Mouse (Mus musculus): ENCODE data around the gene Hist1h1b.
"Not testable (repeated sequence)": the region's sequence is repeated elsewhere in the genome, so short reads cannot be mapped to it uniquely, and the experiment has no call there.

Gene Hist1h1b

GRCm38 (mm10) chr13:21779767-21780731, at the start of gene Hist1h1b:
Gene Hist1h1b (minus strand): TSS chr13:21780625.
- in situ Hi-C loops (cut with MboI; ENCODE audit: low sequenced_read_pairs), result loop anchor here (25.0 kb wide), 1 partner anchor 1782 kb away; the partner anchor contains the start of genes Hist1h1d, Hist1h2ad, Hist1h2ae and Hist1h2bf

GRCm38 (mm10) chr13:21828511-21828910, 48.1 kb upstream of the Hist1h1b start:
- in situ Hi-C loops (cut with MboI; ENCODE audit: low sequenced_read_pairs), result no loop called here

GRCm38 (mm10) chr13:21820082-21820890, 39.9 kb upstream of the Hist1h1b start:
- in situ Hi-C loops (cut with MboI; ENCODE audit: low sequenced_read_pairs), result not testable (repeated sequence)

- in situ Hi-C loops (cut with MboI; ENCODE audit: low sequenced_read_pairs), result not testable (repeated sequence)
These were observed 31.7 kb upstream of the Hist1h1b start for GRCm38 (mm10) chr13:21812092-21812491.

GRCm38 (mm10) chr13:21811539-21811938, 31.1 kb upstream of the Hist1h1b start, which contains the start of gene Hist1h4m:
Gene Hist1h4m (plus strand): TSS chr13:21811746.
- in situ Hi-C loops (cut with MboI; ENCODE audit: low sequenced_read_pairs), result not testable (repeated sequence)

- in situ Hi-C loops (cut with MboI; ENCODE audit: low sequenced_read_pairs), result not testable (repeated sequence)
These were observed 30.6 kb upstream of the Hist1h1b start for GRCm38 (mm10) chr13:21811074-21811473.

- in situ Hi-C loops (cut with MboI; ENCODE audit: low sequenced_read_pairs), result not testable (repeated sequence)
These were observed 29.6 kb upstream of the Hist1h1b start, which contains the start of the genes Hist1h2bq and Hist1h2ao for GRCm38 (mm10) chr13:21810073-21810472. Gene Hist1h2bq (minus strand): TSS chr13:21810197. Gene Hist1h2ao (plus strand): TSS chr13:21810465.

- in situ Hi-C loops (cut with MboI; ENCODE audit: low sequenced_read_pairs), result not testable (repeated sequence)
These were observed 22.6 kb upstream of the Hist1h1b start for GRCm38 (mm10) chr13:21803058-21803457.

- in situ Hi-C loops (cut with MboI; ENCODE audit: low sequenced_read_pairs), result loop anchor here (25.0 kb wide), 1 partner anchor 1765 kb away; the partner anchor contains the start of genes Hist1h1d, Hist1h2ad, Hist1h2ae and Hist1h2bf
These were observed 16.7 kb upstream of the Hist1h1b start for GRCm38 (mm10) chr13:21797163-21797562.

GRCm38 (mm10) chr13:21795584-21795983, 15.2 kb upstream of the Hist1h1b start:
- in situ Hi-C loops (cut with MboI; ENCODE audit: low sequenced_read_pairs), result loop anchor here (25.0 kb wide), 1 partner anchor 1767 kb away; the partner anchor contains the start of genes Hist1h1d, Hist1h2ad, Hist1h2ae and Hist1h2bf

- in situ Hi-C loops (cut with MboI; ENCODE audit: low sequenced_read_pairs), result loop anchor here (25.0 kb wide), 1 partner anchor 1772 kb away; the partner anchor contains the start of genes Hist1h1d, Hist1h2ad, Hist1h2ae and Hist1h2bf
These were observed 10.3 kb upstream of the Hist1h1b start for GRCm38 (mm10) chr13:21790601-21791283.

- in situ Hi-C loops (cut with MboI; ENCODE audit: low sequenced_read_pairs), result loop anchor here (25.0 kb wide), 1 partner anchor 1772 kb away; the partner anchor contains the start of genes Hist1h1d, Hist1h2ad, Hist1h2ae and Hist1h2bf
These were observed 9.5 kb upstream of the Hist1h1b start for GRCm38 (mm10) chr13:21789925-21790324.

- in situ Hi-C loops (cut with MboI; ENCODE audit: low sequenced_read_pairs), result loop anchor here (25.0 kb wide), 1 partner anchor 1774 kb away; the partner anchor contains the start of genes Hist1h1d, Hist1h2ad, Hist1h2ae and Hist1h2bf
These were observed 7.6 kb upstream of the Hist1h1b start for GRCm38 (mm10) chr13:21787760-21788593.

- in situ Hi-C loops (cut with MboI; ENCODE audit: low sequenced_read_pairs), result loop anchor here (25.0 kb wide), 1 partner anchor 1775 kb away; the partner anchor contains the start of genes Hist1h1d, Hist1h2ad, Hist1h2ae and Hist1h2bf
These were observed 6.6 kb upstream of the Hist1h1b start, which contains the start of the genes Hist1h2an and Hist1h2bp for GRCm38 (mm10) chr13:21786899-21787629. Gene Hist1h2an (minus strand): TSS chr13:21787218. Gene Hist1h2bp (plus strand): TSS chr13:21787461.

- in situ Hi-C loops (cut with MboI; ENCODE audit: low sequenced_read_pairs), result loop anchor here (25.0 kb wide), 1 partner anchor 1776 kb away; the partner anchor contains the start of genes Hist1h1d, Hist1h2ad, Hist1h2ae and Hist1h2bf
These were observed 5.9 kb upstream of the Hist1h1b start for GRCm38 (mm10) chr13:21786189-21786898.

- in situ Hi-C loops (cut with MboI; ENCODE audit: low sequenced_read_pairs), result loop anchor here (25.0 kb wide), 1 partner anchor 1778 kb away; the partner anchor contains the start of genes Hist1h1d, Hist1h2ad, Hist1h2ae and Hist1h2bf
These were observed 3.9 kb upstream of the Hist1h1b start for GRCm38 (mm10) chr13:21784311-21784710.

GRCm38 (mm10) chr13:21783734-21784161, 3.3 kb upstream of the Hist1h1b start:
- in situ Hi-C loops (cut with MboI; ENCODE audit: low sequenced_read_pairs), result loop anchor here (25.0 kb wide), 1 partner anchor 1779 kb away; the partner anchor contains the start of genes Hist1h1d, Hist1h2ad, Hist1h2ae and Hist1h2bf
